In the genomic region with DNA sequence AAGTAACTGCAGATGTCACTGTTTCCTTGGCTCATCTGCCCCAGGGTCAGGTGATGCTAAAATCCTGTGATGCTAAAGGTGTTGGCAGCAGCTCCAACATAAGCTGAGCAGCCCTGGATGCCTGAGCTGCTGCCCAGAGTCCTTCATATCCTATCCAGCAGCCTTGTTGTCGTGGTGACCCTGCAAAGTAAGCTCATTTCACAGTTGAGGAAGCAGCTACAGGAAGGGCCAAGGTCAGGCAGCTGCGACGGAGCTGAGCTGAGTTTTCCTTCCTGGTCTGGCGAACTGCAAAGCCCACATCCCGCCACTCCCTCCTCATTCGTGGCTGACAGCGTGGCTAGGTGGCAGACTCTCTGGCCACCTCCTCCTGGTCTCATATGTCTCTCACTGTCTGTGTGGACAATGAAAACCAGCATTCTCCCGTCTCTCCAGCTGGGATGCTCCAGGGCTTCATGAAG, we compare ENCODE assay signal across 9 mouse cellular contexts. TPM values are rescaled to one million over a fixed set of nuclear protein-coding genes. Genes with fewer than 3 reads are reported as not detected.
DNase-seq lines count a peak whose midpoint lies in the region; ATAC-seq and TF ChIP-seq lines count a peak whose summit lies in the region.
"Had no signal": no experiment of that assay in that cellular context is flagged by ENCODE, and none has a peak within 500 bp of the region (broad histone marks: within the 10 kb centered on the region; RNA-seq: fewer than 3 reads in every experiment).

No protein-coding gene starts in this region.

- peaks cover 3% of the 10 kb centered on the region; the same call in 1 of the 2 replicates for H3K4me1 ChIP-seq in forebrain, embryonic 11.5 days (replicated peaks; ENCODE audit: control insufficient read depth, insufficient read depth, low read length)
- H3K4me1 ChIP-seq in heart, postnatal 0 days (ENCODE audit: control insufficient read depth, insufficient read depth) = peaks cover 39% of the 10 kb centered on the region
- H3K4me1 ChIP-seq in spleen, adult 2 months (ENCODE audit: control insufficient read depth, insufficient read depth, insufficient read length) = peaks cover 27% of the 10 kb centered on the region; the same call in 1 of the 2 replicates

- DNase-seq in ovary, postnatal 36 days (ENCODE audit: low spot score) = peak; percentile 67
- DNase-seq in ovary, postnatal 14 days (ENCODE audit: low spot score) = no peak
- DNase-seq in forebrain, embryonic 11.5 days (ENCODE audit: low spot score) = peak; percentile 61
- DNase-seq in heart, postnatal 0 days (ENCODE audit: low spot score) = peak; percentile 77
- peak; percentile 93 for DNase-seq in kidney, postnatal 14 days
- DNase-seq in lung, postnatal 25 days (ENCODE audit: low spot score) = peak; percentile 59
- peak in 1 of 2 experiments; percentile 74 for DNase-seq in spleen, adult 2 months (ENCODE audit: low read depth in 1 of 2, low spot score in 2 of 2)
- no peak for DNase-seq in layer of hippocampus, adult 8-10 months (ENCODE audit: low spot score in 2 of 2)

- no peak overlapping the region for H3K4me2 ChIP-seq in forebrain, embryonic 11.5 days (ENCODE audit: low read depth, low read length, severe bottlenecking)
- no peak overlapping the region for H3K4me2 ChIP-seq in heart, postnatal 0 days (ENCODE audit: low read depth, low read length)

- TF ChIP-seq CTCF in heart, postnatal 0 days (IDR thresholded peaks at IDR 0.05; ENCODE audit: low read depth) = peak; percentile 17; the same call in 1 of the 2 replicates
- TF ChIP-seq CTCF in spleen, adult 2 months (IDR thresholded peaks at IDR 0.05; ENCODE audit: extremely low read depth, insufficient read depth, insufficient read length, insufficient replicate concordance) = no peak

- no peak overlapping the region for H3K9ac ChIP-seq in forebrain, embryonic 11.5 days (ENCODE audit: low read length)
- H3K9ac ChIP-seq in heart, postnatal 0 days (replicated peaks; ENCODE audit: low read depth, low read length) = no peak overlapping the region

- H3K27me3 ChIP-seq in forebrain, embryonic 11.5 days (ENCODE audit: control insufficient read depth, insufficient read depth, low read length) = no peaks in the 10 kb centered on the region
- H3K27me3 ChIP-seq in heart, postnatal 0 days (ENCODE audit: control insufficient read depth, insufficient read depth, low read length) = no peaks in the 10 kb centered on the region
- H3K27me3 ChIP-seq in spleen, adult 2 months (ENCODE audit: control insufficient read depth, insufficient read depth, low read length) = no peaks in the 10 kb centered on the region

- no peak overlapping the region for H3K27ac ChIP-seq in forebrain, embryonic 11.5 days (ENCODE audit: low read depth, low read length)
- peak overlapping the region; percentile 85 for H3K27ac ChIP-seq in heart, postnatal 0 days (ENCODE audit: low read depth)
- H3K27ac ChIP-seq in spleen, adult 2 months (ENCODE audit: insufficient read depth, low read length) = peak overlapping the region; percentile 17; the same call in 1 of the 2 replicates

- H3K36me3 ChIP-seq in forebrain, embryonic 11.5 days (ENCODE audit: control insufficient read depth, insufficient read depth, low read length) = no peaks in the 10 kb centered on the region; the same call in 1 of the 2 replicates
- peaks cover 35% of the 10 kb centered on the region for H3K36me3 ChIP-seq in heart, postnatal 0 days (replicated peaks; ENCODE audit: control insufficient read depth, insufficient read depth, low read length)
- no peaks in the 10 kb centered on the region for H3K36me3 ChIP-seq in spleen, adult 2 months (ENCODE audit: control insufficient read depth, insufficient read depth, low read length)

- ATAC-seq in forebrain, embryonic 11.5 days (replicated peaks; ENCODE audit: low FRiP score) = peak; percentile 83
- ATAC-seq in heart, postnatal 0 days (ENCODE audit: insufficient read depth, low read depth) = peak; percentile 66

- H3K4me3 ChIP-seq in forebrain, embryonic 11.5 days (ENCODE audit: low read depth, low read length) = no peak overlapping the region
- no peak overlapping the region for H3K4me3 ChIP-seq in heart, postnatal 0 days (ENCODE audit: low read depth, low read length)
- H3K4me3 ChIP-seq in spleen, adult 2 months (ENCODE audit: extremely low read depth, insufficient read depth, insufficient read length) = no peak overlapping the region

- TF ChIP-seq EP300 in heart, postnatal 0 days (IDR thresholded peaks at IDR 0.05; ENCODE audit: low read depth) = peak; percentile 57; the same call in 1 of the 2 replicates

- 26% methylated on average over 8 of the region's 8 CpGs for WGBS in forebrain, embryonic 11.5 days
- WGBS in heart, postnatal 0 days = 16% methylated on average over 8 of the region's 8 CpGs
- 3% methylated on average over 8 of the region's 8 CpGs for WGBS in spleen, adult 2 months

- TF ChIP-seq POLR2A in spleen, adult 2 months (IDR thresholded peaks at IDR 0.05; ENCODE audit: low read depth, low read length) = no peak

- no peaks in the 10 kb centered on the region for H3K9me3 ChIP-seq in forebrain, embryonic 11.5 days (ENCODE audit: control insufficient read depth, low read length)
- H3K9me3 ChIP-seq in heart, postnatal 0 days (replicated peaks; ENCODE audit: control insufficient read depth, low read length) = no peaks in the 10 kb centered on the region

RNA-seq across cellular contexts. Expression of gene A930033H14Rik, which starts 41.5 kb away (rescaled TPM):
- 1.4 and 1.9 TPM in 2 replicates for polyA plus RNA-seq in forebrain, embryonic 11.5 days (2014; fragmentation: Nextera tagmentation; extraction: Ambion mirVana)
- total RNA-seq in heart, postnatal 0 days (2014; rRNA removed; ENCODE audit: low replicate concordance) = 1.5 and 1.7 TPM in 2 replicates
- 2.2 and 2.3 TPM in 2 replicates for polyA plus RNA-seq in heart, postnatal 0 days (2015; fragmentation: Nextera tagmentation; extraction: Ambion mirVana)
- 0.53 and 0.58 TPM in 2 replicates for polyA plus RNA-seq in spleen, adult 2 months (2012; rRNA removed)
- total RNA-seq in layer of hippocampus, adult 8-10 months (2022) = 1 to 10 TPM; 2.0 to 2.9 (median 2.2) TPM
- total RNA-seq: MEL had no signal

Comparison
In these comparisons a context has a peak if more than half of its experiments do, and no peak if none do; other contexts are left out.
1. DNase-seq: peak in ovary, postnatal 36 days (single experiment), forebrain, embryonic 11.5 days (single experiment), heart, postnatal 0 days (single experiment), kidney, postnatal 14 days (single experiment) and lung, postnatal 25 days (single experiment); none in ovary, postnatal 14 days (single experiment) and layer of hippocampus, adult 8-10 months (0 of 2).